Mouse (Mus musculus) layer of hippocampus, adult 8-10 months (tissue): ENCODE results near the gene Gpr37l1. TPM values are rescaled to one million over a fixed set of nuclear protein-coding genes. Genes with fewer than 3 reads are reported as not detected.
"Not testable (repeated sequence)": the region's sequence is repeated elsewhere in the genome, so short reads cannot be mapped to it uniquely, and the experiment has no call there.

Source experiments
- DNase-seq, 2 experiments: peaks; one replicate each; pipeline ENCODE4 v3.0.0; 2022; ENCODE audit warnings: low spot score in 2 of 2
- total RNA-seq, 4 experiments: library from RNA; stranded (reverse); gene quantifications; 2 replicates each; pipeline ENCODE4 v1.2.4; 2022

The Gpr37l1 gene
- 100 to 1,000 TPM; 184 to 257 (median 204) TPM for total RNA-seq

DNA sequence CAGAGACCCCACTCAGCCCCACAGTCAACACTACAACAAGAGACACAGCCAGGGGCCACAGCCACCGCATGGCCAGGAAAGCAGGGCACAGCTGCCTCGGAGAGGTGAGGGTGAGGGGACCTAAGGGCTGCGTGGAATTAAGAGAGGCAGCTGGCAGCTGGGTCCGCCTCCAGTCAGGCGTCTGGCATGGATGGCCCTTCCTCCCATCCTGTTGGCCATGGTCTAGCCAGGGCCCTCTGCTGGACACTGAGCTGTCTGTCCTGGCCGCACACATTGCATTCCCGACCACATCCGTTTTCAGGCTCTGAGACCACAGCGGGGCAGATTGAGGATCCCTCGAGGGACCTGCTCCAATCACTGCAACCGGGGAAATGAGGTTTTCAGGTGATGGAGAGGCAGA lies at the start of gene Gpr37l1:
Gene Gpr37l1 (minus strand): TSS at position 247 of the 400 bp plus-strand sequence.
- DNase-seq, result peak in 1 of 2 experiments; percentile 63

DNA sequence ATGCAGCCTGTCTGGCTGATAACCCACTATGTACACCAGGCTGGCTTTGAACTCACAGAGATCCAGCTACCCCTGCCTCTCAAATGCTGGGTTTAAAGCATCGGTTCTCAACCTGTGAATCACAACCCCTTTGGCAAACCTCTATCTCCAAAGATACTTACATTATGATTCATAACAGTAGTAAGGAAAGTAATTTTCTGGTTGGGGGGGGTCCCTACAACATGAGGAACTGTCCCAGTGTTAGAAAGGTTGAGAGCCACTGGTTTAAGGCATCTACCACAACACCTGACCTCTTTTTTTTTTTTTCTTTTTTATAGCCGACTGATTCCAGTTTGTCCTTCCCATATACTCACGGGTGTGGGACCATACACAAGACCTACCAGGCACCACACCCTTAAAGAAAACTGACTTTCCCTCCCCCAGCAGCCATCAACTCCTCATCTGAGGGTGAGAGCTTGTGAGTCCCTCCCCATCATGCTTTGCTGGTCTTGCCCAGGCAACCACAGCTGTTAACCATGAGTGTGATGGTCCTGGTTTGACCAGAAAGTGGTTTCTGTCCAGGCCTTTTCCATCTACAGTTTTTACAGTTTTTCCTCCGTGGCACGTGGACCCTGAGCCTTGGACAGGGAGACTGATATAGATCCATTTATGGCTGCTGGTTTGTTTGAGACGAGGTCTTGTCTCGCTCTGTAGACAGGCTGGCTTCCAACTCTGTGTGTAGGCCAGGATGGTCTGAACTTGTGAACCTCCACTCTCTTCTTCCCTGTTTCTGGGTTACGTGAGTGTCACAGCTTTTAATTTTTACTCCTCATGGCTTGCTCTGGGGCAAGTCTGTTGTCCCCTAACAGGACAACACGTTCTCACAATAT lies 46.5 kb upstream of the Gpr37l1 start:
- no peak for DNase-seq

- DNase-seq, result no peak
Measured at GRCm38 (mm10) chr1:135210421-135210820, 42.9 kb upstream of the Gpr37l1 start.

- DNase-seq, result no peak
Measured at GRCm38 (mm10) chr1:135208716-135209115, 41.2 kb upstream of the Gpr37l1 start.

- no peak for DNase-seq
Measured at GRCm38 (mm10) chr1:135206586-135207339, 39.3 kb upstream of the Gpr37l1 start.

DNA sequence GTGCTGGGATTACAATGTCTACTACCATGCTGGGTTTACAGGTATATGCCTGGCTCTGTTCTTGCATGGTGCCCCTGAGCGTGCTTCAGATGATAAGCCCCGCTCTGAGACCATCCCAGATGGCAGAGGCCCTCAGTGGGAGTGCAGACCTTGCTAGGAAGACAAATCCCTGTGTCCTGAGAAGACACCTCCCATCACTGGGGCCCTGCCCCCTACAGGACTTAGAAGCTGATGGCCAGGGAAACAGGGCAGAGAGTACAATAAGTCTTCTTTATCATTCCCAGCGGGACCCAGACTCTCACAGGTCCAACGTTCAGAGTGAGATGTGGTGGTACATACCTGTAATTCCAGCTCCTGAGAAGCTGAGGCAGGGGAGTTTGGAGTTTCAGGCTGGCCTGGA lies 37.8 kb upstream of the Gpr37l1 start:
- DNase-seq, result no peak

GRCm38 (mm10) chr1:135204196-135205126 lies 37.0 kb upstream of the Gpr37l1 start:
- no peak for DNase-seq

GRCm38 (mm10) chr1:135200400-135200799 lies 32.9 kb upstream of the Gpr37l1 start:
- no peak for DNase-seq

GRCm38 (mm10) chr1:135199014-135199819 lies 31.7 kb upstream of the Gpr37l1 start:
- DNase-seq, result no peak

DNA sequence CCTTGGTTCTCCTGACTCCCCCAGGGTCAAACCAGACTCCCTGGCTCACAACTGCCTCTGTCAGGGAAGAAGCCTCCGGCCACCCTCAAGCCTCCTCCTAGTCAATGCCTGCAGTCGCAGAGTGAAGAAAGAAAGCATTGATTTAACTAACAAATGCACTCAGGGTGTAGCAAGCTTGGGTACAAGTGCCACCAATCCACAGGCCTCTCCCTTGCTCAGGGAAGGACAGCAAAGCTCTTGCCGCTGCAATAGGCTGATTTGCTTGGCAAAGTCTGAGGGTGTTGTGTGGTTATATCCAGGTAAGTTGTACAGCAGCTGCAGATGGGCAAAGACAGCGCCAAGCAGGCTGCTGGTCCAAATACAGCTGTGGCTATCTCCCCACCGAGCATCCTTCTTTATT lies 30.9 kb upstream of the Gpr37l1 start:
- DNase-seq, result no peak

DNA sequence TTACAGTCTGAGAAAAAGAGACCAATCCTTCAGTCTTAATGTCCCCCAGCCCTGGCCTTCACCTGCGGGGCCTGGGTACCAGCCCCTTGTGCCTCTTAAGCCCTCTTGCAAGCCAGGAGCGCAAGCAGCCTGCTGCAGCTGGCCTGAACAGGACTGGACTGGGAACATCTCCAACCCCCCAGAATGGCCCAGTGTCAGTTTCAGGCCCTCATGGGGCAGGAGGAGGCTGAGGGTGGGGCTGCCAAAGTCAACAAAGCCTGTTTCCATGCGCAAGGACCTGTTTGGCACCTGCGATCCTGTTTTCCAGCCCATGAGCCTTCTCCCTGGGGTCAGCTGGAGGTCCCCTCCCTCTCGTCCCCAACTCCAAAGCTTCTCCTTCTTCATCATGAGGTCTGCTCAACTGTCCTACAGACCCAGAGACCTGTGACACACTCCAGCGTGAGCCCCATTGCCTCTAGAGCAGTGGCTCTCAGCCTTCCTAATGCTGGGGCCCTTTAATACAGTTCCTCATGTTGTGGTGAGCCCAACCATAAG lies 28.5 kb upstream of the Gpr37l1 start:
- no peak for DNase-seq

GRCm38 (mm10) chr1:135194335-135194734 lies 26.9 kb upstream of the Gpr37l1 start:
- not testable (repeated sequence) for DNase-seq

GRCm38 (mm10) chr1:135189186-135189585 lies 21.7 kb upstream of the Gpr37l1 start:
- DNase-seq, result no peak

GRCm38 (mm10) chr1:135188197-135188596 lies 20.7 kb upstream of the Gpr37l1 start:
- no peak for DNase-seq

DNA sequence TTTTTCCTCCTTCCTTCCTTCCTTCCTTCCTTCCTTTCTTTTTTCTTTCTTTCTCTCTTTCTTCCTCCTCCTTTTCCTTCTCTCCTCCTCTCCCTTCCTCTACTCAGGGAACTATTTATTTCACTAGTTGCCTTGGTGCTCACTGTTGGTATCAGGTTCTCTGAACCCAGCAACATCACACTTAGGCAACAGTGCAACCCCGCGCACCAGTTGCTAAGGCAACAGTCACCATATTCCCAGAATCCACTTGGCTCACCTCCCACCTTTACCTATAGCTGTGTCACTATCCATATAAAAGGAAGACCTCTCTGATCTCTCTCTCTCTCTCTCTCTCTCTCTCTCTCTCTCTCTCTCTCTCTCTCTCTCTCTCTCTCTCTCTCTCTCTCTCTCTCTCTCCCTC lies 19.5 kb upstream of the Gpr37l1 start:
- DNase-seq, result not testable (repeated sequence)

DNA sequence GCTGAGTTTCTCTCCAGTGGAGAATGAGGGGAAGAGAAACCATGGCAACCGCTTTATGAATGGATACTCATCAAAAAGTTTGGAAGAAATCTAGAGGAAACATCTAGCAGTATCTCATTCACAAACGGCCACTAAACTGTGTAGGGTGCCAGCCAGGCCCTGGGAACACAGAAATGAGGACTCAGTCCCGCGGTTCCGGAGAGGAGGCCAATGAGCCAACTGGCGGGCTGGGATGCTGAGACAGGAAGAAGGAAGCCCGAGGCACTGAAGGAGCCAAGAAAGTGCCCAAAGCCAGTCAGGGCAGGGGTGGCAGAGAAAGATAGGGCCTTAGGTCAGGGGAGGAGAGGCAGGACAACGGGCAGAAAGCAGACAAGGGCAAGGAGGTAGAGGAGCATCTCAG lies 18.9 kb upstream of the Gpr37l1 start:
- no peak for DNase-seq

DNA sequence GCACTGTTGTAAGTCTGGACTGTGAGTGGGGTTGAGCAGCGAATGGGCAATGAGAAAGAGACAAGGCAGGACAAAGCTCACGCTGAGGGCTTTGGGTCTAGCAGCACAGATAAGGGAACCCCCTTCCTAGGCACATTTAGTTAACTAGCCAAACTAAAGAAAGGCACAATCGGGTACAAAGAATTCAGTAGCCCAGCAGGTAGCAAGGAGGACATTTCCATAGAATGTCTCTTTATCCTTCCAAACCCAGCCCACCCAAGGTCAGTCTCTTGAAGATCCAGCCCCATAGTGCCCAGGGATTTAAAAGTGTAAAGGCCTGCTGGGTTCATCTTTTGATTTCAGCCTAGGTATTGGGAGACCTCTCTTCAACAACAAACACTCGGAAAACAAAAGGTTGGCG lies 18.5 kb upstream of the Gpr37l1 start:
- no peak for DNase-seq

- no peak for DNase-seq
Measured at GRCm38 (mm10) chr1:135183941-135184570, 16.6 kb upstream of the Gpr37l1 start.

GRCm38 (mm10) chr1:135183448-135183847 lies 16.0 kb upstream of the Gpr37l1 start:
- DNase-seq, result no peak

GRCm38 (mm10) chr1:135182975-135183374 lies 15.5 kb upstream of the Gpr37l1 start:
- no peak for DNase-seq
